Mouse (Mus musculus): ENCODE data around the gene Pak2.

Gene Pak2

DNA sequence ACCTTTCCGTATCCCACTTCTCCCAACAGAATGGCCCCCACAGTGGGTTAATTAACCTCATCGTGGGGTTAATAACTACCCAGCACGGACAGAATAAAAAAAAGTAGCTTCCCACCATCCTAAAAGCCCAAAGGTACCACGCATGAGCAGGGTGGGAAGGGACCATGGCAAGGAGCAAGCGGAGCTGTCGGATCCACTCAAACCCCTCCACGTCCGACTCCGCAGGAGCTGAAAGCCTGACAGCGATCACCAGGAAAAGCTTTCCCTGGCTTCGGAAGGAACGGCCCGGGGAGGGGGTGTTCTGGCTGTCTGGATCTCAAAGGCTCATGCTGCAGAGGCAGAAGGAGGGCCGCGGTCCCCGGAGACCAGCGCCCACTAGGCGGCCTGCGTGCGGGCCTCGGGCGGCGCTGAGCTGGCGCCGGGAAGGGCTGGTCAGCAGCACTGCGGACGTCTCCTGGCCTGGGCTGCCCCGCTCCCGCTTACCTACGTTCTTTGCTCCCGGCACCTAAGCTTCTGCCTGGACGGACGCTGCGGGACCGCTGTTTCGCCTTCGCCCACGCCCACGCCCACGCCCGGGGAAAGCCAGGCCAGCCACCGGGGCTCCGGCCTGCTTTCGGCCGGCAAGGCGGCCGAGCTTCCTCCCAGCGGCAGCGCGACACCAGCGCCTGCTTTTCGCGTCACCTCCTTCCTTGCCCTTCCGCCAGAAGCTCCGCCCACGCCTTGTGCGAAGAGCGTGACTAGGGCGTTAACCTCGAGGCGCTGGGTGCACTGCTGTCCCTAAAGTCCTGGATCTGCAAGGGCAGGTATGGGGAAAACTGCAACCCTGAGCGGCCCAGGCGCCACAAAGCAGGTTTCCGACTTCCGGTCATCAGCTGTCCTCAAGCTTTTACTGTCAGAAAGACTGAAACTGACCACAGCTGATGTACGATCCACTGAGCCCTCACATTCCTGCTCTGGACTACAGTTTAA is 76.3 kb downstream of the Pak2 start, which contains the start of gene Senp5:
Gene Senp5, minus strand, starts transcription at position 779 of the 969 bp plus-strand sequence.
- DNase-seq (ENCODE audit: low spot score in 2 of 2), result peak; percentile 74 to 87

DNA sequence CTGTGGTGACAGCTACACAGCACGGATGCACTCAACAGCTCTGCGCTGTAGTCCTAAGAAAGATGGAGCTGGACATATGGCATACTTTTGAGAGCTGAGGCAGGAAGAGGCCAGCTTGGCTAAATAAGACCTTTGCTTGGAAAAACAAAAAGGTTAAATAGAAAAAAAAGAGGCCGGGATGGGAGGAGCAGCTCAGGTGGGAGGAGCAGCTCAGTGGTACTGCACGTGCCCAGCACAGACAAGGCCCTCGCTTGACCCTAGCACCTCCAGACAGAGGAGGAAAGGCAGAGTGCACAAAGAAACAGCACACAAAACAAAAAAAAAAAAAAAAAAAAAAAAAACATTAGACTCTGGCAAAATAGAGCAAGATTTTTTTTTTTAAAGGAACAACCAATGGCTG is 82.8 kb downstream of the Pak2 start:
- no peak for DNase-seq (ENCODE audit: low spot score in 2 of 2)

DNA sequence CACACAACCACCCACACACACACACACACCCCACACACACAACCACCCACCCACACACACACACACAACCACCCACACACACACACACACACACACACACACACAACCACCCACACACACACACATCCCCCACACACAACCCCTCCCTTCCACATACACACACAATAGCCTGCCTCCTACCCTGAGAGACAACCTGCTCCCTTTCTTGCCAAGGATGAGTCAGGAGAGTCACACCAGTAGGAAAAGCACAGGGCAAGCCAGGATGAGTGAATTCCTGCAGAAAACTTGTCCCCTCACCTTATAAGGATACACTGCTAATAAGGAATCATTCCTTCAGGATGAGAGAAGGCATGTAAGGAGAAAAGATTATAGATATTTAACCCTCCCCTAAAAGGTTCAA is 85.2 kb downstream of the Pak2 start:
- no peak for DNase-seq (ENCODE audit: low spot score in 2 of 2)

DNA sequence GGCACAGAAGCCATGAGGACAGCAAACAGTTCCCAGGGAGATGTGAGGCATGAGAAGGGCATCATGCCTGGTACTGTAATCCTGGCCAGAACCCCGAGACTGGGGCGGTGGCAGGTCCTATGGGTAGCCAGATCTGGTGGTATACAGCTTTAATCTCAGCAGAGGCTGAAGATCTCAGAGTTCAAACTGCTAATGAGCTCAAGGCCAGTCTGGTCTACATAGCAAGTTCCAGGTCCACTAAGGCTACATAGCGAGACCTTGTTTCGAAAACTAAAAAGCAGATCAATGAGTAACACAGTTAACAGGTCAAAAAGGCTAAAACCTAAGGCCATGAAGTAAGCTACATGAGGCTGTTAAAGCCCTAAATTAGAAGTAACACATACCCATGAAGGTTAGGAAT is 85.9 kb downstream of the Pak2 start:
- no peak for DNase-seq (ENCODE audit: low spot score in 2 of 2)

DNA sequence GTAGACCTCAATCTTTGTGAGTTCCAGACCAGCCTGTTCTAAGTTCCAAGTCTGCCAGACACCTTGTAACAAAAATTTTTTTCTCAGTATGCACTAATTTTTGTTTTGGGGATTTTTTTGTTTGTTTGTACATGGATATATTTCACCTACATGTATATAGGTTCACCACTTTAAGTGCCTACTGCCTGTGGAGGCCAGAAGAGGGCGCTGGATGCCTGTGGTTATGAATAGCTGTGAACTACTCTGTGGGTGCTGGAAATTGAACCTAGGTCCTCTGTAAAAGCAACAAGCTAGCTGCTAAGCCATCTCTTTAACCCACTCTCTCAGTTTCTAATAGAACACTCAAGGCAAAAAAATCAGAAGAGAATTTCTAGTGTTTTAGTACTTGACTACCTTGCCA is 87.1 kb downstream of the Pak2 start:
- DNase-seq (ENCODE audit: low spot score in 2 of 2), result no peak

DNA sequence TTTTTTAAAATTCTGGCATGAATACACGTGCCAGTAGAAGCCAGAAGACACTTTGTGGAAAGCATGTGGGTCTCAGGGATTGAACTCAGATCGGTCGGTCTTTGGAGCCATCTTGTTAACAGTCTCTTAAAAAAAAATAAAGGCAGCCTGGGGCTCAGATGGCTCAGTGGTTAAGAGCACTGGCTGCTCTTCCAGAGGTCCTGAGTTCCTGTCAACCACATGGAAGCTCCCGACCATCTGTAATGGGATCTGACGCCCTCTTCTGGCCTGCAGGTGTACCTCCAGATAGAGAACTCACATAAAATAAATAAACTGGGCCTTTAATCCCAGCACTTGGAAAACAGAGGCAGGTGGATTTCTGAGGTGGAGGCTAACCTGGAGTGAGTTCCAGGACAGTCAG is 98.2 kb downstream of the Pak2 start:
- DNase-seq (ENCODE audit: low spot score in 2 of 2), result no peak

DNA sequence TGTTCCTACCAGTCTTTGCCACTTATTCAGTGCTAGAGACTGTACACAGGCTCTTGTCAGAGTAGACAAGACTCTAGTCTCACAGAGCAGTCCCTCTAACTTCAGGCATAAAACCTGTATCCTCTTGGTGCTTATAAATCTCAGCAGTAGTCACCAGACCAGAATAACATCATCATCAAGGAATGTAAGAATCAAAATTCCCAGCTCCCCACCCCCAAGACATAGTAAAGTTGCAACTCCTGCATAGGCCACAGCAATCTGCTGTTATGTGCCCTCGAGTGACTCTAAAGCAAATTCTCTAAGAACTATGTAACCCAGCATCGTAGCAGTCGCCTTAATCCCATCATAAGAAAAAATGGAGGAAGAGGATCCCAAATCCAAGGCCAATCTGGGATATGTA is 99.6 kb downstream of the Pak2 start:
- no peak for DNase-seq (ENCODE audit: low spot score in 2 of 2)

DNA sequence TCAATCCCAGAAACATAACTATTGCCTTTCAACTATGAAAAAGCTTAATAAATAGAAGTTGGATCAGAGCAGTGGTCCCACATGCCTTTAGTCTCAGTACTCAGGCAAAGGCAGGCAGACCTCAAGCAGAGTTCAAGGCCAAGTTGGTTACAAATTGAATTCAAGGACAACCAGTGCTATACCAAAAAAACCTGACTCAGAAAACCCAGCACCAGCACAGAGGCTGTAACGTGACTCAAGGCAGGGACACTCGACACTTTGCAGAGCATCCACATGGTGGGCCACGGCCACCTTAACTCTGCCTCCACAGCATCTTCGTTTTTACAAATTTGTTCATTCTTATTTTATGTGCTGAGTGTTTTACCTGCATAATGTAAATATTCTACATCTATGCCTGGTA is 103.9 kb downstream of the Pak2 start:
- DNase-seq (ENCODE audit: low spot score in 2 of 2), result no peak
